In the genomic region with DNA sequence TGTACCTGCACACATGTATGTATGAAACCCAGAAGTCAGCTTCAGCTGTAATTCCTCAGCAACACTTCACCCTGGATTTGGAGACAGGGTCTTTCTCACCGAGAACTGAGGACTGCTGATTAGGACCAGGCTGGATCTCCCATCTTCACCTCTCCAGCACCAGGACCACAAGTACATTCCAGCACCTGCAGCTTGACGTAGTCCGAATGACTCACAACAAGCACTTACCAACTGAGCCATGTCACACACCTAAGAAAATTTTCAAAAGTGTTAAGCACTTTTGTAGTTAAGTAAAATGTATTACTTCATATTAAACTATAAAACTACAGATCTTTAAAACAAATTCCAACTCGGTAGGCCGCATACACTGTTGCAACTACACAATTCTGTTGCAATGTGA, we compare ENCODE assay signal across 26 mouse cellular contexts.
"Had no signal": no experiment of that assay in that cellular context is flagged by ENCODE, and none has a peak within 500 bp of the region (broad histone marks: within the 10 kb centered on the region; RNA-seq: fewer than 3 reads in every experiment).

No protein-coding gene starts in this region.

- H3K9ac ChIP-seq: forebrain, postnatal 0 days; heart, embryonic 13.5 days; heart, embryonic 15.5 days; hindbrain, embryonic 13.5 days; hindbrain, embryonic 15.5 days; kidney, embryonic 15.5 days; limb, embryonic 13.5 days; limb, embryonic 15.5 days had no signal

- H3K27ac ChIP-seq: heart, adult 2 months; heart, embryonic 13.5 days; heart, embryonic 15.5 days; hindbrain, embryonic 13.5 days; hindbrain, embryonic 15.5 days; hindbrain, postnatal 0 days; kidney, embryonic 15.5 days; kidney, postnatal 0 days; limb, embryonic 13.5 days; limb, embryonic 15.5 days had no signal

- H3K9me3 ChIP-seq: heart, embryonic 13.5 days; heart, embryonic 15.5 days; hindbrain, embryonic 13.5 days; hindbrain, embryonic 15.5 days; kidney, embryonic 15.5 days; limb, embryonic 13.5 days; limb, embryonic 15.5 days had no signal

- H3K36me3 ChIP-seq: heart, embryonic 13.5 days; heart, embryonic 15.5 days; hindbrain, embryonic 13.5 days; hindbrain, embryonic 15.5 days; kidney, embryonic 15.5 days; limb, embryonic 13.5 days; limb, embryonic 15.5 days had no signal

- H3K27me3 ChIP-seq: heart, embryonic 13.5 days; heart, embryonic 15.5 days; hindbrain, embryonic 13.5 days; hindbrain, embryonic 15.5 days; kidney, embryonic 15.5 days; limb, embryonic 13.5 days; limb, embryonic 15.5 days had no signal

- ATAC-seq: forebrain, postnatal 0 days; hindbrain, postnatal 0 days; intestine, embryonic 16.5 days had no signal

- DNase-seq: forebrain, postnatal 0 days; gastrocnemius, postnatal 14 days; gastrocnemius, postnatal 36 days; heart, adult 11 months; heart, adult 2 months; heart, postnatal 14 days; heart, postnatal 36 days; kidney, adult 11 months; kidney, adult 2 months; kidney, adult 9 months; kidney, postnatal 14 days; kidney, postnatal 36 days; layer of hippocampus, adult 9-11 months; layer of hippocampus, postnatal 36 days; left cerebral cortex, postnatal 4 days had no signal

- H3K4me2 ChIP-seq: heart, embryonic 11.5 days; heart, embryonic 13.5 days; heart, embryonic 15.5 days; hindbrain, embryonic 13.5 days; hindbrain, embryonic 15.5 days; kidney, embryonic 15.5 days; limb, embryonic 13.5 days; limb, embryonic 15.5 days had no signal

- H3K4me1 ChIP-seq: hindbrain, embryonic 13.5 days had no signal

- H3K4me3 ChIP-seq: heart, adult 2 months; heart, embryonic 13.5 days; heart, embryonic 15.5 days; hindbrain, embryonic 13.5 days; hindbrain, embryonic 15.5 days; kidney, embryonic 15.5 days; limb, embryonic 13.5 days; limb, embryonic 15.5 days had no signal
